27 mouse cellular contexts compared by ENCODE assay signal in the genomic region with DNA sequence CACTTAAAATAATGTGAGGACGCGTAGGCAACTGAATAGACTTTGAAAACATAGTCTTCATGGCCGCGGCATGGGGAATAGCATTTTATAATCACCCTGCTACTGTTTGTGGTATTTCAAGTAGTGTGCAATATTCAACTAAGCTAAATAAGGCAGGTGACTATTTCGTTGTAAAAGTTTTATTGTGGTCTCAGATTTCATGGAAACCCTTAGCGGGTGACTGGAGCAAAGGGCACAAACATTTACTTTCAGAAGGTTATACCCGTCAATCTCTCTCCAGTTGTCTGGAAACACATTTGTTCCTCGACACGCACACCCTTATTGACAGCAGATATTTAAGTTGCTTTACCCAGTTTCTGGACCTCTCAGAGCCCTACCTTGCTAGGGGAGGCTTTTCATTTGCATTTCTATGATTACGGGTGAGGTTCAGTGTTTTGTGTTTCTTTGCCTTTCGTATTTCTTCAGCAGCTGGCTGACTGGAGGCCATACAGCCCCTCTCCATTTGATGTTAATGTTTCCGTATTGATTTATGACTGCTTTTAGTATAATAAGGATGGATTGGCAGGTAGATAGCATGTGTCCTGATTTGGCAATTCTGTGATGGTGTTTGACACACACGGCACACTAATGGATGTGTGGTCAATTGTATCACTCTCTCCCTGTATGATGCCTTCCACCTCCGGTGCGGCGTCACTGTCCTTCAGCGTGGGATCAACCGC.
"Had no signal": no experiment of that assay in that cellular context is flagged by ENCODE, and none has a peak within 500 bp of the region (broad histone marks: within the 10 kb centered on the region; RNA-seq: fewer than 3 reads in every experiment).

No protein-coding gene starts in this region.

- H3K4me3 ChIP-seq: gastrocnemius, adult 2 months; heart, embryonic 10.5 days; heart, embryonic 12.5 days; hindbrain, embryonic 10.5 days; hindbrain, embryonic 12.5 days; kidney, embryonic 15.5 days; layer of hippocampus, adult 2 months; left cerebral cortex, adult 2 months; limb, embryonic 10.5 days; limb, embryonic 12.5 days had no signal

- H3K4me2 ChIP-seq: heart, embryonic 12.5 days; hindbrain, embryonic 12.5 days; hindbrain, embryonic 14.5 days; kidney, embryonic 15.5 days; limb, embryonic 12.5 days; liver, embryonic 11.5 days had no signal

- H3K9ac ChIP-seq: forebrain, postnatal 0 days; heart, embryonic 12.5 days; hindbrain, embryonic 12.5 days; hindbrain, embryonic 14.5 days; kidney, embryonic 15.5 days; limb, embryonic 12.5 days had no signal

- H3K36me3 ChIP-seq: heart, embryonic 10.5 days; heart, embryonic 12.5 days; hindbrain, embryonic 10.5 days; hindbrain, embryonic 12.5 days; kidney, embryonic 15.5 days; limb, embryonic 10.5 days; limb, embryonic 12.5 days had no signal

- H3K4me1 ChIP-seq: heart, embryonic 10.5 days; heart, embryonic 12.5 days; kidney, embryonic 15.5 days had no signal

- H3K9me3 ChIP-seq: heart, embryonic 10.5 days; heart, embryonic 12.5 days; hindbrain, embryonic 10.5 days; hindbrain, embryonic 12.5 days; kidney, embryonic 15.5 days; limb, embryonic 10.5 days; limb, embryonic 12.5 days had no signal

- ATAC-seq: forebrain, postnatal 0 days; hindbrain, embryonic 16.5 days; inflammation-experienced regulatory T-cells, adult 6 months had no signal

- H3K27me3 ChIP-seq: hindbrain, embryonic 12.5 days; kidney, embryonic 15.5 days; limb, embryonic 12.5 days had no signal

- H3K27ac ChIP-seq: gastrocnemius, adult 2 months; heart, embryonic 10.5 days; hindbrain, embryonic 10.5 days; hindbrain, embryonic 12.5 days; hindbrain, embryonic 14.5 days; kidney, embryonic 15.5 days; kidney, postnatal 0 days; layer of hippocampus, adult 2 months; left cerebral cortex, adult 2 months; limb, embryonic 10.5 days; limb, embryonic 12.5 days had no signal

- DNase-seq: forebrain, postnatal 0 days; gastrocnemius, adult 2 months; gastrocnemius, postnatal 10 days; gastrocnemius, postnatal 25 days; heart, adult 18-20 months; heart, postnatal 10 days; heart, postnatal 4 days; kidney, adult 11 months; kidney, adult 2 months; kidney, adult 9 months; kidney, postnatal 14 days; kidney, postnatal 36 days; liver had no signal
